Mouse (Mus musculus) brown adipose tissue, adult 24 weeks (tissue): ENCODE results near the gene Bclaf3. TPM values are rescaled to one million over a fixed set of nuclear protein-coding genes. Genes with fewer than 3 reads are reported as not detected.
"Not testable (repeated sequence)": the region's sequence is repeated elsewhere in the genome, so short reads cannot be mapped to it uniquely, and the experiment has no call there.

Experiments
- H3K27ac ChIP-seq: fragments of 200-500 bp; replicated peaks from 2 replicates; pipeline ENCODE4 v1.5.1; 2012; ENCODE audit warnings: low read depth, mild to moderate bottlenecking, low read length
- H3K4me1 ChIP-seq: fragments of 200-500 bp; 2 replicates; pipeline ENCODE4 v1.6.1; 2012; ENCODE audit warnings: low read length, mixed read lengths; ENCODE audit not compliant: control insufficient read depth, insufficient read depth, insufficient read length
- H3K4me3 ChIP-seq: fragments of 200-500 bp; 2 replicates; pipeline ENCODE4 v1.5.1; 2012; ENCODE audit warnings: low read depth, mild to moderate bottlenecking, low read length, moderate library complexity; ENCODE audit not compliant: insufficient read depth
- polyA plus RNA-seq: library from polyadenylated mRNA; stranded (reverse); fragments of >200 nt; gene quantifications from 2 replicates; pipeline ENCODE4 v1.2.4, GENCODE M21; 2012; ENCODE audit not compliant: missing spikeins, insufficient read depth, insufficient read length

Gene Bclaf3
- 4.7 and 4.8 TPM in 2 replicates for polyA plus RNA-seq

GRCm38 (mm10) chrX:159526388-159526787 is at the start of gene Bclaf3:
TSS of gene Bclaf3 (plus strand) at chrX:159526688.
- no peaks in the 10 kb centered on the region for H3K4me1 ChIP-seq
- H3K4me3 ChIP-seq = no peak within 1 kb of the TSS
- H3K27ac ChIP-seq = no peak within 1 kb of the TSS

GRCm38 (mm10) chrX:159478243-159478940 is 48.1 kb upstream of the Bclaf3 start:
- not testable (repeated sequence) for H3K4me1 ChIP-seq, H3K4me3 ChIP-seq, H3K27ac ChIP-seq

GRCm38 (mm10) chrX:159484247-159484646 is 42.2 kb upstream of the Bclaf3 start:
- Histone ChIP-seq H3K4me3 (no peak overlapping the region), H3K27ac (no peak overlapping the region), H3K4me1 (no peaks in the 10 kb centered on the region)

- Histone ChIP-seq H3K4me1 (no peaks in the 10 kb centered on the region), H3K27ac (no peak overlapping the region), H3K4me3 (no peak overlapping the region)
These were observed 23.3 kb upstream of the Bclaf3 start for GRCm38 (mm10) chrX:159503181-159503580.

DNA sequence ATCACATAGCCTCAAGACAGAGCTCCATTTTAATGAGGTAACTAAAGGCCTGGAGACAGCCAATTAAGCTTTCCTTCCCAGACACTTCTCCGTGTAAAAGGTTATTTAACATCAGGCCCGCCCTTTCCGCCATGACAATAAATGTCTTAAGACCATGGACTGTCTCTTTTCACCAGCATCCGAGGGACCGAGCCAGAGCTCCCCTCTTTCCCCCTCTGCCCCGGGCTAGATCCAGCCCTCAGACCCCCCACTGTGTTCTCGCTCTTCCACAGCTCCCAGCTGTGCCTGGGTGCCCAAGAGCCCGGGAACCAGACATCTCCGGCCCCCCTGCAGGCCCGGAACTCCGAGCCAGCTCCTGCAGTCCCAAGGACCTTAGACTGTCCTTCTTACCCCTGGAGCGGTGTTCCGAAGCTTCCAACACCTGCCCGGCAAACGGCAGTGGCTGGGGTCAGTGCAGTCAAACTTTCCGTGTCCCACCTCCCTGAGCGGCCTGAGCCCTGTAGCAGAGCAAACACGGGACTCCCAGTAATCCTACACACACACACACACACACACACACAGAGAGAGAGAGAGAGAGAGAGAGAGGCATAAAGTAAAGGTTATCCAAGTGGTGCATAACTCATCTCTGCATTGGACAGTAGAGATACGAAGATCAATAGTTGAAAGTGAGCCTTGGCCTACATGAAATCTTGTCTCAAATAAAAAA is 18.0 kb upstream of the Bclaf3 start:
- Histone ChIP-seq H3K27ac (no peak overlapping the region), H3K4me3 (no peak overlapping the region)

GRCm38 (mm10) chrX:159509042-159509441 is 17.4 kb upstream of the Bclaf3 start:
- no peaks in the 10 kb centered on the region for H3K4me1 ChIP-seq
- no peak overlapping the region for H3K4me3 ChIP-seq
- no peak overlapping the region for H3K27ac ChIP-seq

More for the DNA sequence above, 18.0 kb upstream of the Bclaf3 start:
- no peaks in the 10 kb centered on the region for H3K4me1 ChIP-seq

GRCm38 (mm10) chrX:159509847-159510715 is 16.4 kb upstream of the Bclaf3 start:
- Histone ChIP-seq H3K4me3 (peak overlapping the region; percentile 40), H3K27ac (0 out of 2 replicates have a peak overlapping the region, but pooled peaks have one; percentile 11), H3K4me1 (no peaks in the 10 kb centered on the region)

DNA sequence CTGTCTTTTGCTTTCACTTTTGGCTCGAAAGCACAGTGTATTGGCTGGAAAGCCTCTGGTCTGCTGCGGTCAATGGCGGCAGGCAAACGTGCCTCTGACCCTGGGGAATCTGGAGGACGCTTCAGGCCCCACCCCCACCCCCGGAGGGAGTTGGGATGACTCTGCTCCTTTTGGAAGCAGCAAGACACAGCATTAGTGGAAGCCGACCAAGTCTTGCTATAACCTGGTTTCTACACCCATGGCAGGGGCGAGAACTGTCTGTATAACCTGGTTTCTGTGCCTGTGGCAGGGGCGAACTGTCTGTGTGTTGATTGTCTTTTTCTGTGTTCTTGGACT is 15.8 kb upstream of the Bclaf3 start:
- no peaks in the 10 kb centered on the region for H3K4me1 ChIP-seq
- H3K4me3 ChIP-seq = peak overlapping the region; percentile 40
- no peak overlapping the region for H3K27ac ChIP-seq

DNA sequence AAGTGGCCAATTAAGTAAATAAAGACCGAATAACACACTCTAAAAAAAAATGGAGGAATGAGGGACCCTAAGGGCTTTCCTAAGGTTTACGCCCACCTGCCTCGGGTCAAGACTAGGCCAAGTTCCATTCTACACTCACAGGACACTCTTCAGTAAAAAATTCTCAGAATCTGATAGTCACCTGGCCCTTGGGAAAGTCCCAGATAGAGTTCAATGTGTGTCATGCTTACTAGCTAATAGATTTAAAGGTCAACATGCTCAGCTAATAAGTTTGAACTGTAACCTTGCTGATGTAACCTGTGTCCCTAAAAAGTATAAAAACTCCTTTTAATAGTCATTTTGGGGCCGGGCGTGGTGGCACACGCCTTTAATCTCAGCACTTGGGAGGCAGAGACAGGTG is 10.9 kb upstream of the Bclaf3 start:
- no peak overlapping the region for H3K4me3 ChIP-seq
- H3K4me1 ChIP-seq = no peaks in the 10 kb centered on the region
- no peak overlapping the region for H3K27ac ChIP-seq

- Histone ChIP-seq H3K27ac (no peak overlapping the region), H3K4me3 (no peak overlapping the region), H3K4me1 (no peaks in the 10 kb centered on the region)
These were observed 4.7 kb upstream of the Bclaf3 start for GRCm38 (mm10) chrX:159521780-159522179.

DNA sequence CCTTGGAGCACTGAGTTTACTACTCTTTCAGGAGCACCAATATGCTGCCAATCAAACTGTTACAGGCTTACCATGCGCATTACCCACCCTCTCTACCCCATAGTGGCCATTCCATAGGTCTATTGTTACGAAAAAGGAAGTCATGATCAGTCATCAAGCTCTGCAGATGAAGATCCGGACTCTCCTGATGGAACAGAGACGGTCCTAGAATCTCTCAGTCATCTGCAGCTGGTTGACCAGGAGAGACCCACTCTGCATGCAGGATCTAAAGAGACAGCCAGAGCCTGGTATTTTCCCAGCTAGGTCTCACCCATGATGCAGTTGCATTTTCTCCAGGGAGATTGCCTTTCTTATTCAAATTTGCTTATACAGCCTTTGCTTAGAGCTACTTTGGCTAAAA is 3.8 kb upstream of the Bclaf3 start:
- H3K4me3 ChIP-seq = no peak overlapping the region
- no peak overlapping the region for H3K27ac ChIP-seq
- no peaks in the 10 kb centered on the region for H3K4me1 ChIP-seq

GRCm38 (mm10) chrX:159532427-159532810 is 5.9 kb downstream of the Bclaf3 start:
- no peaks in the 10 kb centered on the region for H3K4me1 ChIP-seq
- peak overlapping the region; percentile 96 for H3K4me3 ChIP-seq
- H3K27ac ChIP-seq = peak overlapping the region; percentile 92

DNA sequence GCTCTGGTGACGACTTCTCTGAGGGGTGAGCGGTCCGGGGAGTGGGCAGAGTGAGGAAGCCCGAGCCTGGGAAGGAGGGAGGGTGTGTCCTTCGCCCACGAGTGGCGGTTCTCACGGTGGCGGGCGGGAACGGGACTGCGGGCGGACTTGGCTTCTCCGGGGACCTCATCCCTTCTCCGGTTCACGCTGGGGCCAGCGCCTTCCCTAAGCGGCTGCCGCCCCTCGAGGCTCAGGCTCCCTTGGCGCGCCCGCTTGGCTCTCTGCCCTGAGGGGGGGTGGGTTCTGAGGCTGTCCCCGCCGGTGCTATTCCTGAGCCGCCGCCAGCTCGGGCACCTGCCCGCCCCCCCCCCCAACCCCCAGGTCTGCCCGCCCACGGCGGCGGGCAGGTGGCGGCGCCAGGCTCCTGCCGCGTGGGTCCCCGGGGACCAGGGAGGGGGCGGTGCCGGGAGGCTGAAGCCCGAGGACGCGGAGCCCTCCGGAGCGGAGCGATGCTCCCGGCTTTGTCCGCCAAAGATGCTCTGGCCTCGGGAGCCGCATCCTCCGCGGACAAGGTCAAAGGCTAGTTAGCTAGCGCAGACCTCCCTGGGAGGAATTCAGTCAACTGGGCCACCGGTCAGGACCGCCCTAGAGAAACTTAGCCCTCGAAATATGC is 6.4 kb downstream of the Bclaf3 start:
- H3K27ac ChIP-seq = peak overlapping the region; percentile 92
- peak overlapping the region; percentile 96 for H3K4me3 ChIP-seq
- H3K4me1 ChIP-seq = no peaks in the 10 kb centered on the region

DNA sequence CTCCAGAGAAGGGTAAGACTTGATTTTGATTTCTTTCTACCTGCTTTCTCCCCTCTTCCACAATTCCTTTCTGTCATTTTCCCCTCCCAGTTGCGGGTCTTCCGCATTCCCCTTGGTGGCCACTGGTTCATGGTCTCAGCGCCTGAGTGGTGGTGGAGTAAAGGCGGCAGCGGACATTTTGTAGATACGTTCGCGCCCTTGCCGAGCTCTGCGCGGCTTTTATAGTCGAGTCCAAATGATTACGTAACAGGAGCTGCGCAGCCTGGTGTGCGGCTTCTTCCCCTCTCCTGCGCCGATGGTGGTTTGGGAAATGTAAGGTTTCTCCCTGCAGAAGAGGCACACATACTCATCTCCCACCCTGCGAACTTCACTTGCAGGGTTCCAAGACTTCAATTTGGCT is 15.4 kb downstream of the Bclaf3 start:
- no peaks in the 10 kb centered on the region for H3K4me1 ChIP-seq

GRCm38 (mm10) chrX:159547093-159547492 is 20.6 kb downstream of the Bclaf3 start:
- Histone ChIP-seq H3K4me1 (no peaks in the 10 kb centered on the region), H3K27ac (no peak overlapping the region), H3K4me3 (no peak overlapping the region)

More for the DNA sequence above, 15.4 kb downstream of the Bclaf3 start:
- no peak overlapping the region for H3K4me3 ChIP-seq
- no peak overlapping the region for H3K27ac ChIP-seq
